Mouse (Mus musculus) hematopoietic stem cell, adult 5-6 weeks (primary cell): ENCODE measurements around the gene Gast. TPM values are rescaled to one million over a fixed set of nuclear protein-coding genes. Genes with fewer than 3 reads are reported as not detected.
A peak's percentile ranks its signal among the peaks of the same experiment; 100 is the strongest.

ENCODE experiments used
- ATAC-seq, 2 experiments: fragments of 125-278 bp in 1 of 2; replicated peaks in 1 of 2; 2 replicates each; pipeline ENCODE4 v1.8.0; 2016 to 2017; ENCODE audit warnings: inconsistent platforms in 2 of 2, mild to moderate bottlenecking in 2 of 2, moderate number of reproducible peaks in 2 of 2, low read depth in 1 of 2, moderate TSS enrichment in 1 of 2; ENCODE audit not compliant: low FRiP score in 2 of 2, poor library complexity in 2 of 2, severe bottlenecking in 2 of 2, insufficient read depth in 1 of 2, low TSS enrichment in 1 of 2
- total RNA-seq: library from RNA; stranded (forward); fragments of 172-1452, 232-1000 nt; gene quantifications from 2 replicates; pipeline ENCODE4 v1.2.3, GENCODE M21; 2017

Gene Gast
- total RNA-seq, 1 experiment from 2014 or later = not detected

GRCm38 (mm10) chr11:100352076-100352857 lies 18.1 kb downstream of the Gast start:
- peak in 1 of 2 experiments; percentile 49; a peak in 3 of 4 replicates for ATAC-seq

- ATAC-seq = peak; percentile 28 to 60
Measured at GRCm38 (mm10) chr11:100355151-100355951, 21.1 kb downstream of the Gast start.

GRCm38 (mm10) chr11:100355972-100356818 lies 22.0 kb downstream of the Gast start, which contains the start of gene Hap1:
Gene Hap1 (minus strand): TSS chr11:100356128.
- ATAC-seq = peak; percentile 15 to 29; a peak in 2 of 4 replicates

DNA sequence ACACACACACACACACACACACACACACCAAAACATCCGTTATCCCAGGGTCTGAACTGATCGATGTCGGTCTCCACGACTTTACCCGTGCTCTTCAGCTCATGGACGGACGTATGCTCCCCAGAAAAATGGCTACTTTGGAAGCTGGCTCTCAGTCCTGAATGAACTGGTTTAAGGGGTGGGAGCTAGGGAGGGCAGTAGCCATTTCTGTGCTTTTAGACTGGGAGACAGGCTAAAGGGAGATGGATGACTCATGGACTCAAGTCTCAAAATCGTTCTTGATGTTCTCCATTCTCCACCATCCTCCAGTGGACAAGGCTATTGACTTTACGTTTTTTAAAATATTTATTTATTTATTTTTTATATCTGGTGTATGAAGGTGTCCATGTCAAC lies 22.6 kb downstream of the Gast start:
- ATAC-seq = no peak

GRCm38 (mm10) chr11:100357408-100357807 lies 23.2 kb downstream of the Gast start:
- no peak for ATAC-seq

DNA sequence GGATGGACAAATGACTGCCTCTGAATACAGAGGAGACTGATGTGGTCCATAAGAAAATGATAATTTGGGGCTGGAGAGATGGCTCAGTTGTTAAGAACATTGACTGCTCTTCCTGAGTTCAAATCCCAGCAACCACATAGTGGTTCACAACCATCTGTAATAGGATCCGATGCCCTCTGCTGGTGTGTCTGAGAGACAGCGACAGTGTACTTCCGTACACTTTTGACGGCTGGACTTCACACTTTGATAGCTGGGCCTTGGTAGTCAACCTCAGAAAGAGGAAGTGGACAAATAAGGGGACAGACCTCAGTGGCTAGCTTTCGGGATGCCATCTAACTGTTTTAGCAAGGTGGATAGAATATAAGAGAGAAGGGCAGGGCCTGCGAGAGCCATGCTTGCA lies 26.0 kb downstream of the Gast start:
- no peak for ATAC-seq

- peak in 1 of 2 experiments; percentile 47; a peak in 1 of 4 replicates for ATAC-seq
Measured at GRCm38 (mm10) chr11:100361059-100361458, 26.9 kb downstream of the Gast start.

DNA sequence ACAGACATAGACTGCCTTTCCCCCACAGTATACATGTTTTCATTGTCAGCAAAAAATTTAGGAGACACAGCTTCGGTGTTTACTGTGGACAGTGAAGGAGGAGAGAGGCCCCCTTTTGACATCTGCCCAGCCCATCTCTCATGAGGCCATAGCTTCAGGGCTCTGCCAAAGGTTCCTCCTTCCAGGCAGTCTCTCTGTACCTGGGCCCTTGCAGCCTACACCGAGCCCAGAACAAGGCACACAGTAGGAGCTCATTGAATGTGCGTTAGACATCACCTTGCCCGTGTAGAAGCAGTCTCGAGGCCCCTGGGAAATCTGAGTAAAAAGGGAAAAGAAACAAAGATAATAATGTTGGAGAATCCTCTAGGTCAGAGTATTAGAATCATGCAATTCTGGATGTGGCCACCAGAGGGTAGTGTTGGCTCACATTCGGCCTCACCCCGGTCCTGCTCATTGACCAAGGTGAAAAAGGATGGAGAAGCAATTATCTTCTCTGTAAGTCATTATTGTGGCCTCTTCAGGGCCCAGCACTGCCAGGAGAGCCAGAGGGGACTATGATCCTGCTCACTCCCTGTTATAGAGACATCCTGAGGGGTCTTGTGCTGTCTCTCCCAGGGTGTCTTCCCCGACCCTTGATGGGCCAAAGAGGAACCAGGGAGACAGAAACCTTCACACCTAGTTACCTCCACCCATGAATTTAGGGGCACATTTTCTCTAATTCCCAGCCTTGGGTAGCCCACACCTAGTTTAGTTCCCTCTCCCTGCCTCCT lies 28.2 kb downstream of the Gast start:
- ATAC-seq = peak; percentile 58 to 74; a peak in 3 of 4 replicates

DNA sequence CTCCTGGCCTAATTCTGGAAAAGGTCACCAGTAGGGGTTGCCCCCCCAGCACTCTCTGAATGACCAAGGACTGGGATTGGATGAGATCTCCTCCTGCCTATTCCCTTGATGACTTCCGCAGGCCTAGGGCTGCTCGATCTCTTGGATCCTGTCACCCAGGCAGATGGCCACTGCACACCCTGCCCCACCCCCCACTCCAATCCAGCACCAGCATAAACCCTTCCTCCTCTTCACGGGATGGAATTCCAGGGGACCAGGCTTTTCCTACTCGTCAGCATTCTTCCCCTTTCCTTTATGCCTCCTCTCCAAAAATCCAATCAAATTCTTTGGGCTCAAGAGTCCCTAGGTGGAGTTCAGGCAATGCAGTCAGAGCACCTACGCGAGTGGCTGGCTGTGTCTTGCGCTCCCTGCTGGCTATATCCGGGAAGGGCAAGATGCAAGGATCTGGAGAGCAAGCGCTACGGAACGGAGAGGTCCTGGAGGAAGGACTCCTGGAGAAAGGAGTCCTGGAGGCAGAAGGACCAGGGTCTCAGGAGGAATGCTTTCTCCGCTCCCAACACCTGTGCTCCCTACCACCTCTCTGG lies 28.9 kb downstream of the Gast start:
- ATAC-seq = peak in 1 of 2 experiments; percentile 60; a peak in 2 of 4 replicates

DNA sequence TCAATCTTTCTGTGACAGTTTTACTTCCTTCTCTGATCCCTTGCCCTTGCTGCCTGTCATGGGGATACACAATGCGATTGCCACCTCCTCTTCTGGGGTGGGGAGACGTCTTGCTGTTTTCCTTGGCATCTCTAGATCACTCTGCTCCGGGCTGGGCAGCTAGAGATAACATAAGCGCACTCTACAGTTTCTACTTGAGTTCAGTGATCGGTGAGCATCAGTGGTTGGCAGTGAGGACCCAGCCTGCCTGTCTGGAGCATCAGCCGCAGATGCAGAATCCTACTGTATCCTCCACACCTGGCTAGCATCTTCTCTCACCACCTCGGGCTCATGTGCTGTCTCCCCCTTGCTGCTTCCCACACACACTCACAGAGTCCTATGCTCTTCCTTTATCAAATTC lies 34.9 kb downstream of the Gast start:
- ATAC-seq = no peak

GRCm38 (mm10) chr11:100369822-100370221 lies 35.6 kb downstream of the Gast start:
- ATAC-seq = no peak; a peak in 1 of 4 replicates

GRCm38 (mm10) chr11:100371981-100372558 lies 37.9 kb downstream of the Gast start:
- peak; percentile 27 to 55; a peak in 2 of 4 replicates for ATAC-seq

DNA sequence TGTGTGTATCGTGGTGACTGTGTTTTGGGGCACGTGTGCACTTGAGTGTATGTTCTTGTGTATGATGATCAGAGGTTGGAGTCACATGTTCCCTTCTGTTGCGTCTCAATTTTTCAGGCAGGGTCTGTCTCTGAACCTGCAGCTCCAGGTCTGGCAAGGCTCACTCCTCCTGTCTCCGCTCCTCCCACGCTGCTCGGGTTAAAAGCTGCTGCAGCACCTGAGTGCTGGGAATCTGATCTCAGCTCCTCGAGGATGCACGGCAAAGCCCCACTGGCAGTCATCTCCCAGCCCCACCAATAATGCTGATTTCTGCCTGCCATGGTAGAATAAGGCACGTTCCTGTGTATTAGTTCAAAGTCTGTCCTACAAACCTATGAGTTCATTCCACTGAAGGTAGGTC lies 40.9 kb downstream of the Gast start:
- no peak for ATAC-seq

- ATAC-seq = no peak
Measured at GRCm38 (mm10) chr11:100376005-100376404, 41.8 kb downstream of the Gast start.

DNA sequence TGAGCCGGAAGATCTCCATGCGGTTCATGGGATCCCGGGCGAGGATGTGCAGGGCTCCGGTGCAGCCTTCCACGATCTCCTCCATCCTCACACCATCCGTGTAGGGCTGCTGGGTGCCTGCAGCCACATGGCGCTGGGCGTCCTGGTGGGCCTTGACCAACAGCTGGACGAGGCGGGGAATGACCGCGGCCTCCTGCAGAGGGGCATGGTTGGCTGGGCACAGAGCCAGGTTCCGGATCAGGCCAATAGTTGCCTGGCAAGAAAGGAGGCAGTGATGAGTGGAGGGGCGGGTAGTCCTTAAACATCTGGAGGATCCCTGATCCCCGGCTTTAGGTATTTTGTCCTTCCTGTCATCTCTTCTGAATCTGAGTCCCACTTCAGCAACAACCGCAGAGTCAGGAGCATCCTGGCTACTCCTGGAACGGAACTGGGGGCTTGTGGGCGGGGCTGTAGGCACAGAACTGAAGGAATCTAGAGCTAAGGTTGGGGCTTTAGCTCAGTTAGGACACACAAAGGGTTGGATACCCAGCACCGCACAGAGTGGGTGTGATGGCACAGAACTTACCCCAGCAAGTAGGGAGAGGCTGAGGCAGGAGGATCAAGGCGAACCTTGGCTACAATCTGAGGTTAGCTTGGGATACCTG lies 42.7 kb downstream of the Gast start:
- ATAC-seq = no peak

DNA sequence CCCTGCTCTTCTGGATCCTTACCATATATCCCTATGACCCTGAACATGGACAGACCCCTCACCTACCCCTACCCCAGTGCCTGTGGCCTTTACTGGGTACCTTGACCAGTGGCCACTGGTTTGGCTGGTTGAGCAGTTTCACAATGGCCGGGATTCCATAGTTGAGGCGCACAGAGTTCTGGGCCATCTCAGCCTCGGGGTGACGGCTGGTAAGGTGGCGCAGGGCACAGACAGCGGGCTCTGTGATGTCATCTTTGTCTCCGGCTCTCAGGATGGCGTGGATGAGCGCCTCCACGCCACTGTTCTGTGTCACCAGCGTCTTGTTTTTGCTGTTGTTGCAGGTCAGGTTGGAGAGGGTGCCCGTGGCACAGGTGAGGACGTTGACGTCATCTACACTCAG lies 43.8 kb downstream of the Gast start:
- ATAC-seq = no peak
